Mouse (Mus musculus) bone marrow macrophage, adult 2 months (primary cell): ENCODE results near the gene Arid1b.

ENCODE experiments used
- CTCF ChIP-seq: IDR thresholded peaks from 2 replicates; pipeline ENCODE4 v1.5.1; 2012; ENCODE audit warnings: low read depth, mild to moderate bottlenecking, low read length, moderate library complexity
- POLR2A ChIP-seq: IDR thresholded peaks from 2 replicates; pipeline ENCODE4 v1.6.1; 2012; ENCODE audit warnings: mild to moderate bottlenecking, low read depth, low read length, borderline replicate concordance

DNA sequence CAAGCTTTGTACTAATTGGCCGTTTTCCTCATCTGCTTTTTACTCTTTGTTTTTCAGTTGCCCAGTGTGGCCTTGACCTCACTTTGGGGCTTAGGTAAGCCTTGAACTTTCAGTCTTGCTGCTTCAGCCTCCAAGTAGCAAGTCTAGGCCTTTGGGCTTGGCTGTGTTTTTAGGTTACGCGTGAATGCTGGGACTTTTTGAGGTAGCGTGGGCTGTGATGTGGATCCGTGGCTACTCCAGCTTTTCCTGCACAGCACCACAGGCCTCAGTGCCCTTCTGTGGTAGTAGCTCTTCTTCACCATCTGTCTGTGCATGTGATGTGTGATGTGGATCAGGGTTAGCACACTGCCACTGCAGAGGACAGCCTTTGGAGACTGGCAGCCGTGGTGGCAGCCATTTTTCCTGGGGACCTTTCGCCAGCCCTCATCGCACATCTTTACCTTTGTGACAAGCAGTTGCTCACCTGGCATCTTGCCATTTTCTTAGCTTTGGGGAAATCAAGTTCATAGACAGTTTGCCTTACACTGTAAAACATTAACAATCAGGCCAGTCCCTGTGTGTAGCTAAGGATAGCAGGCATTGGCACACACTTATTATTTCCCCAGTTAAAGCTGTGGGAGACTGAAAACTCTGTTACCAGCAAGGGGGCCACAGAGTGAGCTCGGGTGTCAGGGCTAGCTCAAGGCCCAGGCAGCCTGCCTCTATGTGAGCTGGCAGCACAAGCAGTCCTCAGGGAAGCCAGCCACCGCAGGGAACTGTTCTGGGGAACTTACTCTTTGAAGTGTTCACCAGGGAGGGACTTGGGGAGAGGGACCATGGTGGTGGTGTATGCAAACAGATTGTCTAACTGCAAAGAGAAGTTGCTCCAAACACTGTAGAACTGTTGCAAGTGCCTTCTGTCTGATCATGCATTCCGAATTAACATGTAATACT is 112.4 kb downstream of the Arid1b start:
- TF ChIP-seq CTCF (no peak), POLR2A (no peak)
